Mouse (Mus musculus) embryonic facial prominence, embryonic 12.5 days (tissue): Measurements from ENCODE around the gene Ltb4r1. TPM values are rescaled to one million over a fixed set of nuclear protein-coding genes. Genes with fewer than 3 reads are reported as not detected.

ENCODE experiments used
- ATAC-seq: fragments of 200-750 bp; cut with Nextera tagmentation; 2 replicates; pipeline ENCODE4 v1.8.0; 2017; ENCODE audit not compliant: insufficient number of reproducible peaks, insufficient read depth, low FRiP score, low TSS enrichment
- H3K27ac ChIP-seq: fragments of 300-500 bp; sonication (generic); 2 replicates; pipeline ENCODE4 v1.5.1; 2016; ENCODE audit warnings: mild to moderate bottlenecking
- H3K27me3 ChIP-seq: fragments of 300-500 bp; sonication (generic); 2 replicates; pipeline ENCODE4 v1.6.1; 2016; ENCODE audit warnings: mild to moderate bottlenecking, moderate library complexity
- H3K36me3 ChIP-seq: fragments of 300-500 bp; sonication (generic); 2 replicates; pipeline ENCODE4 v1.6.1; 2016; ENCODE audit warnings: mild to moderate bottlenecking
- H3K4me1 ChIP-seq: fragments of 300-500 bp; sonication (generic); 2 replicates; pipeline ENCODE4 v1.6.1; 2016
- H3K4me2 ChIP-seq: fragments of 300-500 bp; sonication (generic); replicated peaks from 2 replicates; pipeline ENCODE4 v1.6.1; 2016; ENCODE audit warnings: mild to moderate bottlenecking, moderate library complexity
- H3K4me3 ChIP-seq: fragments of 300-500 bp; sonication (generic); 2 replicates; pipeline ENCODE4 v1.5.1; 2016; ENCODE audit warnings: mild to moderate bottlenecking
- H3K9ac ChIP-seq: fragments of 300-500 bp; sonication (generic); 2 replicates; pipeline ENCODE4 v1.6.1; 2016; ENCODE audit warnings: mild to moderate bottlenecking, moderate library complexity
- H3K9me3 ChIP-seq: fragments of 300-500 bp; sonication (generic); 2 replicates; pipeline ENCODE4 v1.6.1; 2016; ENCODE audit warnings: mild to moderate bottlenecking, moderate library complexity
- WGBS: fragments of 180-500 bp; shearing (Covaris S2); methylation state at CpG from one replicate; pipeline ENCODE4 v1.1.7; 2016; 5-methylcytosine and 5-hydroxymethylcytosine counted together
- polyA plus RNA-seq: library from polyadenylated mRNA; unstranded; fragments of >200 nt; fragmentation: Nextera tagmentation; extraction: Ambion mirVana; gene quantifications from 2 replicates; pipeline ENCODE4 v1.2.1, GENCODE M21; 2016

Gene Ltb4r1
- polyA plus RNA-seq, 1 experiment from 2014 or later: 0.60 TPM

DNA sequence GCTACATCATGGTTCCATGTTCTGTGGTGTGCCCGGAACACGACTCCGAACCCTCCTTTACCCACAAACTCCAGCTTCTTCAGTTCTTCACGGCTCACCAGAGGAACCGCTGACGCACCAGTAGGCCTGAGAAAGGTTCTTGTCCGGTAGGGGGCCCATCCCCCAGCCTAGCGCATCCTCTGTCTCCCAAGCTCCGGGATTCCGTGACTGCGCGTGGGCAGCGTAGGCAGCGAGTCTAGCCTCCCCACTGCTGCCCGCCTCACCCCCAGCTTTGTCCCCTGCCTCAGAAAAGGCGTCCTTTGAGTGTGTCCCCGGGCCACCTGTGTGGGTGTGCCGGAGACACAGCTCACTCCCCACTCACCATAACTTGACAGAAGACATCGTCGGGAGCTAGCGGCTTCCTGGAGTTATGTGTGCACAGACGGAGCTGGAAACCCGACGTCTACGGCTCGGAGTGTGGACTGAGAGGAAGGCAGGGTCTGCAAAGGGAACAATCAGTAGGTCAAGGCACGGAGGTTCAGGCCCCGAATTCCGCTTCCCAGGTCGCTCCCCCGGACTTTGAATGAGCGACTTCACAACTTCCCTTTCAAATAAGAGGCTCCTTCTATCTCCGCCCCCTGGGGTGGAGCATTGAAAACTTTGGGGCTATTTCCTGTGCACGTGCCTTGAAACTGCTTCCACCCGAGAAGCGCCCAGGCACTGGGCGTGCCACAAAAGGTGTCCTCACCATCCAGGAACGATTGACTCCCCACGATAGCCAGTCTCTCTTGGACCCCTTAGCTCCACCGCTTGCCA lies 22.7 kb downstream of the Ltb4r1 start, which contains the start of gene Ripk3:
Gene Ripk3 (minus strand): TSS at position 610 of the 795 bp plus-strand sequence.
- no peaks in the 10 kb centered on the region for H3K9me3 ChIP-seq
- 5% methylated on average over 40 of the region's 40 CpGs for WGBS
- H3K27ac ChIP-seq: no peak within 1 kb of the TSS
- H3K4me3 ChIP-seq: peak within 1 kb of the TSS; percentile 45
- H3K27me3 ChIP-seq: peaks cover 57% of the 10 kb centered on the region
- peak within 1 kb of the TSS; percentile 75 for H3K4me2 ChIP-seq
- H3K36me3 ChIP-seq: no peaks in the 10 kb centered on the region
- peaks cover 19% of the 10 kb centered on the region for H3K4me1 ChIP-seq
- peak within 1 kb of the TSS; percentile 42 for H3K9ac ChIP-seq
- ATAC-seq: no peak

DNA sequence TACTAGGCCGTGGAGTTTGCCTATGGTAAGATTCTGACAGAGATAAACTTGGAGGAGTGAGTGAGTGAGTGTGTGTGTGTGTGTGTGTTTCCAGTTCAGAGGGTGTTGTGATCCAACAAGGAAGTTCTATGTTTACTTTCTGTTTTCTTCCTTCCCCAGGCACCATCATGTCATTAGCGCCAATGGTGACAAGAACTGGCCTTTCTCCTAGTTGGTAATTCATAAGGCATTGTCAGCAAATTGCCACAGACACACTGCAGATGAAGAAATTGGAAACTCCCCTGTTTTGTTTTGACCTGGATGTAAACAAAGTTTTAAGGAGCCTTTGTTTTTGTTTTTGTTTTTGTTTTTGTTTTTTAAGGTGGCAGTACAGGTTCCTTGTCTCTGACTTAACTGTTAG lies 27.7 kb downstream of the Ltb4r1 start:
- no peak for ATAC-seq
- WGBS: 69% methylated on average over 2 of the region's 2 CpGs
- peaks cover 12% of the 10 kb centered on the region; the same call in 1 of the 2 replicates for H3K27me3 ChIP-seq
- H3K4me3 ChIP-seq: no peak overlapping the region
- H3K36me3 ChIP-seq: no peaks in the 10 kb centered on the region
- H3K27ac ChIP-seq: no peak overlapping the region
- H3K4me1 ChIP-seq: peaks cover 4% of the 10 kb centered on the region; the same call in 1 of the 2 replicates
- no peak overlapping the region for H3K9ac ChIP-seq
- no peaks in the 10 kb centered on the region for H3K9me3 ChIP-seq
- no peak overlapping the region for H3K4me2 ChIP-seq

- no peaks in the 10 kb centered on the region for H3K4me1 ChIP-seq
- H3K9ac ChIP-seq: no peak overlapping the region
- 58% methylated on average over 2 of the region's 2 CpGs for WGBS
- H3K36me3 ChIP-seq: no peaks in the 10 kb centered on the region
- H3K9me3 ChIP-seq: no peaks in the 10 kb centered on the region
- no peak for ATAC-seq
- H3K4me2 ChIP-seq: no peak overlapping the region
- 0 out of 2 replicates have a peak, but pooled peaks cover 7% of the 10 kb centered on the region for H3K27me3 ChIP-seq
- no peak overlapping the region for H3K27ac ChIP-seq
- H3K4me3 ChIP-seq: no peak overlapping the region
These were observed 28.2 kb downstream of the Ltb4r1 start for GRCm38 (mm10) chr14:55793946-55794345.

- H3K9me3 ChIP-seq: no peaks in the 10 kb centered on the region
These were observed 29.8 kb downstream of the Ltb4r1 start for GRCm38 (mm10) chr14:55795380-55796163.

DNA sequence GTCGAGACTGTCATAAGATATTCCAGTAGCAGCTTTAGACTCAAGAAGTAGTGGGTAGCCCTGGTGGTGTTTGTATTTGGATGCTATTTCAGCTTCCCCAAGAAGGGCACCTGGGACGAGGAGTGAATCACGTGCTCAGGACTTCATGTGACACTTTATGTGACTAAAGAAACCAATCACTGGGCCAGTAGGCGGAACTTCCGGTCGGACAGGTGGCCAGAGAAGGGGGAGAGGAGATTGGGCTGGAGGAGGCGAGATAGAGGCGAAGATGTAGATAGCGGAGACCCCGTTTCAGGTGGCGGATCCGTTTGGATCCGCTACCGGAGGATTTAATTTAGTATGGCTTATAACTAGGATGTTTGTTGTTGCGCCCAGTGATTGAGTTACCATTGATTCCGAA lies 49.1 kb downstream of the Ltb4r1 start:
- no peaks in the 10 kb centered on the region for H3K9me3 ChIP-seq
- H3K27ac ChIP-seq: no peak overlapping the region
- H3K36me3 ChIP-seq: no peaks in the 10 kb centered on the region
- WGBS: 25% methylated on average over 16 of the region's 16 CpGs
- H3K4me2 ChIP-seq: peak overlapping the region; percentile 61
- H3K9ac ChIP-seq: peak overlapping the region; percentile 31
- peak; percentile 64; the same call in 1 of the 2 replicates for ATAC-seq
- H3K27me3 ChIP-seq: no peaks in the 10 kb centered on the region
- H3K4me3 ChIP-seq: peak overlapping the region; percentile 49
- no peaks in the 10 kb centered on the region for H3K4me1 ChIP-seq

More at GRCm38 (mm10) chr14:55795380-55796163, 29.8 kb downstream of the Ltb4r1 start:
- Histone ChIP-seq H3K4me2 (no peak overlapping the region), H3K4me3 (no peak overlapping the region), H3K27me3 (no peaks in the 10 kb centered on the region), H3K9ac (no peak overlapping the region), H3K27ac (no peak overlapping the region), H3K36me3 (no peaks in the 10 kb centered on the region), H3K4me1 (no peaks in the 10 kb centered on the region)
- ATAC-seq: no peak
- 81% methylated on average over 15 of the region's 15 CpGs for WGBS

DNA sequence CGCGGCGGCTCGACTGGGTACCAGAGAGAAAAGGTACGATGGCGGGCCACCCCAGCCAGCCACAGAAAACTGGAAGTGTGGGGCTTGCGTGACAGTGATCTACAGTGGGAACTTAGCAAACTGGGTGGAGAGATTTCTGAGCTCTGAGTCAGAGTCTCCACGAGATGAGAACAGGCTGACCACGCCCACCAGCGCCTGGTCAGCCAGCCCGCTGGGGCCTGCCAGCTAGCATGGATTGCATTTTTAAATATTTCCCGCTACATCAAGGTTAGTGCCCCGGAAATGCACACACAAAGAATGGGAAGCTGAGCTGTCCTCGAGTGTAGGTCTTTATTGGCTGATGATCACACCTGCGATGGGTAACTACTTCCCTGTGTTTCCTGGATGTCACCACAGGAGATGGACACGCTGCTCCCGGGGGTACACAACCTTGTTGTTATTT lies 49.6 kb downstream of the Ltb4r1 start:
- WGBS: 23% methylated on average over 17 of the region's 17 CpGs
- peak overlapping the region; percentile 61 for H3K4me2 ChIP-seq
- H3K27ac ChIP-seq: no peak overlapping the region
- peak overlapping the region; percentile 31 for H3K9ac ChIP-seq
- H3K9me3 ChIP-seq: no peaks in the 10 kb centered on the region
- H3K4me3 ChIP-seq: peak overlapping the region; percentile 49
- no peak for ATAC-seq
- no peaks in the 10 kb centered on the region for H3K36me3 ChIP-seq
- H3K27me3 ChIP-seq: no peaks in the 10 kb centered on the region
- no peaks in the 10 kb centered on the region for H3K4me1 ChIP-seq

Other genes with a start within 250 kb of the Ltb4r1 start
- gene Nrl, start 241.0 kb upstream of the Ltb4r1 start, polyA plus RNA-seq: 0.11 TPM in 1 of 2 replicates, not detected in the other
- 35.2 and 36.1 TPM in 2 replicates for gene Pck2, start 225.7 kb upstream of the Ltb4r1 start, polyA plus RNA-seq
- gene Dcaf11, start 206.0 kb upstream of the Ltb4r1 start, polyA plus RNA-seq: 71.3 and 78.4 TPM in 2 replicates
- not detected in 2 replicates for gene A730061H03Rik, start 205.6 kb upstream of the Ltb4r1 start, polyA plus RNA-seq
- gene Fitm1, start 190.3 kb upstream of the Ltb4r1 start, polyA plus RNA-seq: 8.7 and 9.1 TPM in 2 replicates
- 131 and 143 TPM in 2 replicates for gene Psme1, start 187.8 kb upstream of the Ltb4r1 start, polyA plus RNA-seq
- gene Emc9, start 180.7 kb upstream of the Ltb4r1 start, polyA plus RNA-seq: 4.6 and 4.9 TPM in 2 replicates
- gene Psme2, start 174.8 kb upstream of the Ltb4r1 start, polyA plus RNA-seq: 247 and 255 TPM in 2 replicates
- gene Rnf31, start 174.3 kb upstream of the Ltb4r1 start, polyA plus RNA-seq: 20.6 and 25.4 TPM in 2 replicates
- gene Irf9, start 162.4 kb upstream of the Ltb4r1 start, polyA plus RNA-seq: 9.5 and 10.6 TPM in 2 replicates
- gene Rec8, start 147.9 kb upstream of the Ltb4r1 start, polyA plus RNA-seq: 7.8 and 8.2 TPM in 2 replicates
- 99.8 and 117 TPM in 2 replicates for gene Ipo4, start 130.0 kb upstream of the Ltb4r1 start, polyA plus RNA-seq
- 0.87 and 3.0 TPM in 2 replicates for gene Gm49378, start 128.1 kb upstream of the Ltb4r1 start, polyA plus RNA-seq
- 102 TPM in 2 replicates for gene Tm9sf1, start 122.2 kb upstream of the Ltb4r1 start, polyA plus RNA-seq
- 0.55 and 0.97 TPM in 2 replicates for gene Tssk4, start 115.8 kb upstream of the Ltb4r1 start, polyA plus RNA-seq
- 64.9 and 66.4 TPM in 2 replicates for gene Mdp1, start 105.5 kb upstream of the Ltb4r1 start, polyA plus RNA-seq
- 74.7 and 78.3 TPM in 2 replicates for gene Gmpr2, start 94.0 kb upstream of the Ltb4r1 start, polyA plus RNA-seq
- gene Nedd8, start 93.8 kb upstream of the Ltb4r1 start, polyA plus RNA-seq: 585 and 596 TPM in 2 replicates
- gene Tinf2, start 84.1 kb upstream of the Ltb4r1 start, polyA plus RNA-seq: 54.1 and 54.2 TPM in 2 replicates
- gene Tgm1, start 52.0 kb upstream of the Ltb4r1 start, polyA plus RNA-seq: 1.6 and 1.7 TPM in 2 replicates
- 27.8 and 30.3 TPM in 2 replicates for gene Rabggta, start 43.7 kb upstream of the Ltb4r1 start, polyA plus RNA-seq
- gene Dhrs1, start 20.3 kb upstream of the Ltb4r1 start, polyA plus RNA-seq: 81.5 and 86.7 TPM in 2 replicates
- 51.0 and 57.3 TPM in 2 replicates for gene Nop9, start 20.3 kb upstream of the Ltb4r1 start, polyA plus RNA-seq
- 0.19 and 0.50 TPM in 2 replicates for gene Cideb, start 7.5 kb upstream of the Ltb4r1 start, polyA plus RNA-seq
- 0.55 and 0.60 TPM in 2 replicates for gene Ltb4r2, start 4.5 kb upstream of the Ltb4r1 start, polyA plus RNA-seq
- gene Adcy4, start 18.1 kb downstream of the Ltb4r1 start, polyA plus RNA-seq: 21.3 and 24.2 TPM in 2 replicates
- gene Ripk3, start 22.9 kb downstream of the Ltb4r1 start, polyA plus RNA-seq: 45.5 and 50.3 TPM in 2 replicates
- gene Nfatc4, start 57.2 kb downstream of the Ltb4r1 start, polyA plus RNA-seq: 154 and 161 TPM in 2 replicates
- gene Nynrin, start 88.0 kb downstream of the Ltb4r1 start, polyA plus RNA-seq: 41.4 and 41.7 TPM in 2 replicates
- gene Cbln3, start 118.4 kb downstream of the Ltb4r1 start, polyA plus RNA-seq: 0.28 and 0.42 TPM in 2 replicates
- 31.6 and 31.8 TPM in 2 replicates for gene Khnyn, start 119.0 kb downstream of the Ltb4r1 start, polyA plus RNA-seq
- gene Sdr39u1, start 134.3 kb downstream of the Ltb4r1 start, polyA plus RNA-seq: 69.9 and 77.7 TPM in 2 replicates
- gene Cma1, start 178.7 kb downstream of the Ltb4r1 start, polyA plus RNA-seq: 0.60 and 0.85 TPM in 2 replicates
- not detected in 2 replicates for gene Cma2, start 185.0 kb downstream of the Ltb4r1 start, polyA plus RNA-seq